Mouse (Mus musculus) cortical plate, adult 2 months (tissue): ENCODE measurements at regions not wholly inside any gene's neighbourhood (a gene's known extent, or its start where the extent isn't known, plus 50 kb on each side); places are given as distances from the start of the nearest gene placed in this dataset.

Experiments
- CTCF ChIP-seq: fragments of 200-500 bp; IDR thresholded peaks from 2 replicates; pipeline ENCODE4 v1.5.1; 2011; ENCODE audit warnings: mild to moderate bottlenecking, control low read depth, low read length; ENCODE audit not compliant: insufficient read depth; ENCODE audit errors: extremely low read depth
- POLR2A ChIP-seq: fragments of 200-500 bp; IDR thresholded peaks from 2 replicates; pipeline ENCODE4 v1.6.1; 2011; ENCODE audit warnings: mild to moderate bottlenecking, low read length, control low read depth; ENCODE audit not compliant: insufficient read depth; ENCODE audit errors: extremely low read depth

DNA sequence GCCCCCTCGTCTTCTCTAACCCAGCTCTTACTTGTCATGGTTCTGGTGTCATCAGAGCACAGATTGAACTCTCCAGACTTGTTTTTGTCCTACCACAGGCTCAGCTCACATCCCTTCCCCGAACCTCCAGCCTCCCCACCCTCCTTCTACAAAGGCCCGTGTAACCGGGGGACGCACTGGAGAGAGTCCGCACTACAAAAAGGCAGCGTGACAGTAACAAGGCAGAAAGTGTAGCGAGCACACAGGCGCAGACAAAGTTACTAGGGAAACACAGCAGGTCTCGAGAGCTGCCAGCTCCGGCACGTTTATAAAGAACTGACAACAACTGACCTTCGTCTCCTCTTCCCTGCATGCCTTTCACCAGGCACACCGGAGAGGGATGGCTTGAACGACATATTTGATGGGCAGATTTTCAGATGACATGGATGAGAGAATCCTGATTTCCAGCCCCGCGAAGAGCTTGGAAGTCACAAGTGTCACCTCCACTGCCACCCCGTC, 260.2 kb upstream of the Zfp64 start:
- no peak for TF ChIP-seq CTCF
- TF ChIP-seq POLR2A, result no peak
